ENCODE assay signal across 17 mouse cellular contexts in genomic region chr1:22260291-22260690, GRCm38 (mm10).
"Had no signal": no experiment of that assay in that cellular context is flagged by ENCODE, and none has a peak within 500 bp of the region (broad histone marks: within the 10 kb centered on the region; RNA-seq: fewer than 3 reads in every experiment).

No protein-coding gene starts in this region.

- H3K27me3 ChIP-seq: neural tube, embryonic 12.5 days; neural tube, embryonic 13.5 days; neural tube, embryonic 15.5 days; stomach, embryonic 15.5 days had no signal

- H3K4me3 ChIP-seq: neural tube, embryonic 12.5 days; neural tube, embryonic 13.5 days; neural tube, embryonic 15.5 days; stomach, embryonic 15.5 days had no signal

- H3K4me2 ChIP-seq: neural tube, embryonic 12.5 days; neural tube, embryonic 13.5 days; neural tube, embryonic 15.5 days; stomach, embryonic 15.5 days had no signal

- H3K27ac ChIP-seq: neural tube, embryonic 12.5 days; neural tube, embryonic 13.5 days; neural tube, embryonic 15.5 days; stomach, embryonic 15.5 days; stomach, postnatal 0 days had no signal

- H3K9me3 ChIP-seq: neural tube, embryonic 12.5 days; neural tube, embryonic 13.5 days; neural tube, embryonic 15.5 days; stomach, embryonic 15.5 days had no signal

- H3K9ac ChIP-seq: neural tube, embryonic 12.5 days; neural tube, embryonic 13.5 days; neural tube, embryonic 15.5 days; stomach, embryonic 15.5 days had no signal

- H3K4me1 ChIP-seq: neural tube, embryonic 12.5 days; neural tube, embryonic 13.5 days; neural tube, embryonic 15.5 days; stomach, embryonic 15.5 days had no signal

- H3K36me3 ChIP-seq: neural tube, embryonic 12.5 days; neural tube, embryonic 13.5 days; neural tube, embryonic 15.5 days; stomach, embryonic 15.5 days had no signal

- DNase-seq: retina, postnatal 1 day; right cerebral cortex, adult 18-20 months; right cerebral cortex, postnatal 14 days; right cerebral cortex, postnatal 25 days; right cerebral cortex, postnatal 4 days; spleen, adult 18-20 months; thymus, adult 18-20 months; thymus, adult 2 months; thymus, postnatal 14 days; thymus, postnatal 25 days; thymus, postnatal 36 days; thymus, postnatal 4 days had no signal
